Mouse (Mus musculus) left cerebral cortex, adult 11 months (tissue): ENCODE results near the gene Meis1.

Source experiments
- DNase-seq: peaks from one replicate; pipeline ENCODE4 v3.0.0; 2022; ENCODE audit warnings: low spot score

The Meis1 gene

DNA sequence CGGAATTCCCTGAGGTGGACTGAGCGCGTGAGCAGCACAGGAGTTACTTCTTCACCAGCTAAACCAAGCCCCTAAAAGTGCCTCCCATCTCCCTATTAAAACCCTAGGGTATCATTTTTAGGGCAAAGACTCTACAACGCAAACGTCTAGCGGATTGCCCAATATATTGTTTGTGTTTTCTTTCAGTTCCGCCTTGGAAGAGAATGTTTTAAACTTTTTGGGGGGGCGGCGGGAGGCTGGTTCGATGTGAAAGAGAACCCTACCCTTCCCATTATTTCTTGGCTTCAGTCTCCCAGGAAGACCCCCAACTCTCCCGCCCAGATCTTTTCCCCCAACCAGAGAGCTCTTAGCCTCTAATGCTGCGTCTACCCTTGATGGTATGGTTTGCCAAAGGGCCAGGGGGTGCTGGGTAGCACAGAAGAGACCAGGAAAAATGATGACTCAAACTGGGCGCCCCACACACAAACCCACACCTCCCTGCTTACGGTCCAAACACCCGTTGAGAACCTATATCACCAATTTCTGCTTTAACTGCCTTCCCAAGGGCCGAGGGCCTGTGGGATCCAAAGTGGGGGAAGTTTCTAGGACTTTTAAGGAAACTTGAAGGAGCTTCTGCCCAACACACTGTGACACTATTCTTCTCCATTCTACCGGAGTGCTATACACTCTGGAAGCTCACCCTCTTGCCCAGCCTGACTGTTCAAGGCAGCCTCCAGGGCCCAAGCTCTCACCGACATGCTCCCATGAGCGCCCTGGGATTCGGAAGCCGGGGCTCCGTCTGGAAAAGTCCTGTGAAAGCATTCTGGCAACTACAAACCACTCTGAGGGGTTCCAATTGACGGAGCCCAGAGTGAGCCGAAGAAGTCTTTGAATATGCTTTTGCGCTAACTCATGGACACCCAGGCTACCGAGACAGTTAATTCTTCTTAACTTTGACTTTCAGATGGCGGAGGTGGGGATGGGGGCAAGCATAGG lies 142.6 kb downstream of the Meis1 start:
- DNase-seq, result no peak

- no peak for DNase-seq
These were observed 143.5 kb downstream of the Meis1 start for GRCm38 (mm10) chr11:18875001-18875902.

DNA sequence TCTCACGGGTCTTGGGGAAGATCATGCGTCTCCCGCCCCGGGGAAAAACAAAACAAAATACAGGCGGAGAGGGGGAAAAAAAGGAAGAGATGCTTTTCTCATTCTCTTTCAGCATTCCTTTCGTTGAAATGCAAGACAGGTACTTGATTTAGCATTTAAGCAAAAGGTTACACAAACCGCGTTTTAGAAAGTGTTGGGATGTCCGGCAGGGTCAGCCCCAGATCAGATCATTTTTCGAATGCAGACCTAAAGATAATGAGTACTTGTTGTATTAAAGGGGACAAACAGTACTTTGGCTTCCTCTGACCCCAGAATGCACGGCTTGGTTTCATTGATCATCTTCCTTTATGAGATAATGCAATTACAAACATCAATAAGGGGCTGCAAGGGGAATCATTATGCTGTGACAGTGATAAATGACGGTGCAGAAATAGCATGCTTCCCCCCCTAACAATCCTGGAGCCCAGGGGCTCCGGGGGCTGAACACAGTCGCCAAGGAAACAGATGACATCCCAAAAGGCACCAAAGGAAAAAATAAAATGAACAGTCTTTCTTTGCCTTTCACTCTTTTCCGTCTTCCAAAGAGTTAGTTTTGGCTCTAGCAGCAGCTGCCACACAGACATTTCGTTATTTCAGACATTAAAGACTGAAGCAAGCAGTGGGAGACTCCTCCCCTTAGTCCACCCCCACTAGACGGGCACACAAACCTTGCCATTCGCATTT lies 144.3 kb downstream of the Meis1 start:
- no peak for DNase-seq

DNA sequence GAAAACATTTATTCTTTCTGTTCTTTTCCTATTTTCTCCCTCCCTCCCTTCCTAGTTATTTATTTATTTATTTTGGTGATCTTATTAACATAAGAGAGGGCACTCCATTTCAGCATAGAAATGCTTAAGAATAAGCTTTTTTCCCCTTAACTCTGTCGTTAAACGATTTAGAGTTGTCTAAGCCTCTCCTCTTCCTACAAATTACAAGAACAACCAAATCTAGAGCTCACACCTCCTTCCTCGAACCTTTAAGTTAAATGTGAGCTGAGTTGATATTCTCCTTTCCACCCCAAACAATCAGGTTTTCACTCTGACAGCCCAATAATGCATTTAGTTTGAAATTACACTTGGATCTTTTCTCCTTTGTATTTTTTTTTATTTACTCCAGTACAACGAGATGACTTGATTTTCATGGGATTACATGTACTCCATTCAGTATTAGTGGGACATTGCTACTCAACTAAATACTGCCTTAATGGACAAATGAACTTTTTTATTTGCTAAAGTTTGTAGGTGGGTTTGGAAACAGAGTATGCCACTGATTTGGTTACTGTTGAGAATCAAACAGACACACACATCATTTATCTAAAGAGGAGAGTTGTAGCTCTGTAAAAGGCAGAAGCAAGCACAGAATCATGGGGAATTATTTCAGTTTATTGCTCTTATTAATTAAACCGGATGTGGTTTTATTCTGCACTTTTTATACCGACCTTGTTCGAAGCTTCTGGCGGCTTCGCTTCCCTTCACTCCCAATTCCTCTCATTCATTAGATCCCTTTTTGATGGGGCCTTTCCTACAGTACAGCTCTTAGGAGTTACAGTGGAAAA lies 145.1 kb downstream of the Meis1 start:
- no peak for DNase-seq

DNA sequence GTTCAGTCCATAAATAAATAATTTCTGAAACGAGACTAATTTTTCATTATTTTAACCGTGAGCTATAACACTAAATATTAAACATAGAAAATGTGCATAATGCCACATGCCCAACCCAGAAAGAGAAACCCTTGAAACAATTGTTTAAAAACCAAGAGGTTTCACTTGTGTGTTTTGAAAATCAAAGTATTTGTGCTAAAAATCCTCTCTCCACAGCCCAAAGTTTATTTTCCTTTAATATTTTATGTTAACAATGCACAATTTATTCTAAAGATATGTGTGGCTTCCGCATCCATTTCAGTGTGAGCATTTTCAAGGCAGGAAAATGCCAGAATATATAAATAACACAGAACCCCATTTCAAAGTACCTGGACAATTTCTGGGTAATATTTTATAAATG lies 146.0 kb downstream of the Meis1 start:
- DNase-seq, result no peak

GRCm38 (mm10) chr11:18872118-18872751 lies 146.6 kb downstream of the Meis1 start:
- no peak for DNase-seq

DNA sequence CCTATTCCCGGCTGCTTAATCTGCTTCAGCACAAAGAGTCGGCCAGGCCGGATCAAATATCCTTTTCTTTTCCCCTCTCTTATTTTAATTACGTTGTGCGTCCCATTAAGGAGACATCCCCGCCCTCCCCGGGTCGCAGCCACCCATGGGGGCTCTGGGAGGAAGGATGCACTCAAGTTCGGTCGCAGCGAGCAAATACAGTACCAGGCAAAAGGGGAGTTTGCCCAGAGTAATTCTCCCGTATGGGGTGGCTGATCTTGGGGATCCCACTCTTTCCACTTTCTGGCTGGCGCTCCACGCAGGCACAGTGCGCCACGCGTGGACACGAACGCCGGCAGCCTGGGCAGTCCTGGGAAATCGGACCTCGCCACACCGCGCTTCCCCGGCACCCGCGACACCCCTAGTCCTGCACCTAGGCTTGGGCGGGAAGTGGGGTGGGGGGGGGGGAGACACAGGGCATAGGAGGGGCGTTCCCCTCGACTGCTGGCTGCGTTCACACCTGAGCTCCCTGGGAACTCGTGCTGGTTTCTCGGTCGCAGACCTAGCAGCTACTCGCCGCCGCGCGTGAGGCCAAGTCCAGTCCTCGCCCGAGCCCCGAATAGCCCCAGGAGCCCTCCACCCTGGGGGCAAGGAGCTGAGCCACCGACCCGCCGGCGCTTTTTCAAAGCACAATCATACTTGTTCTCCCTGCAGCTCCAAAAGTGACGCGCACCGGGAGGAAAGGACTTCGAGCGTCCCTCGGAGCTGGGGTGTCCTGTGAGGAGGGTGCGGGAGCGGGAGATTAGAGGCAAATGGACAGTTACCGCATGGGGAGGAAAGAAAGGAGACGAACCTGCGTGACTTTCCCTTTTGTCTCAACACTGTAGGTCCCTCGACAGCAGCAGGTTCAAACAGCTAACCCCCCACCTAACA lies 147.4 kb downstream of the Meis1 start:
- no peak for DNase-seq

GRCm38 (mm10) chr11:18870121-18870931 lies 148.5 kb downstream of the Meis1 start:
- DNase-seq, result no peak

- DNase-seq, result no peak
These were observed 149.3 kb downstream of the Meis1 start for GRCm38 (mm10) chr11:18869429-18869969.

DNA sequence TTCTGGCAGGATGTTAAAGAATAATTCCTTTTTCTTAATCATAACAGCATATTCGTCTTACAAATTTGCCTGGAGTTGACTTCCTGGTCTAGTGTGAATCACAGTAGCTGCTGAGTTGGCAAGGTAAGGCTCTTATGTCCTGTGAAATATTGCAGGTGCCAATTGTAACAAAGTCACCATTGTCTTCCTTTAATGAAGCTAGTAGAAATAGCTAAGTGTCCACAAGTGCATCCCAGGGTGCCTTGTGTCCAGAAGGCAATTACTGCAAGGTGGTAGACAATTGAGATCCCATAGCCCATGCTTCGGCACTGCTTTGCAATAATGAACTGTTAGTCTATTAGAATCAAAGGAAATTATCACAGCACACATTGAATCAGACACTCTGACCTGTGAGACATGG lies 151.1 kb downstream of the Meis1 start:
- DNase-seq, result no peak

GRCm38 (mm10) chr11:18866198-18866836 lies 152.5 kb downstream of the Meis1 start:
- no peak for DNase-seq

GRCm38 (mm10) chr11:18850772-18851171 lies 168.0 kb downstream of the Meis1 start:
- no peak for DNase-seq

DNA sequence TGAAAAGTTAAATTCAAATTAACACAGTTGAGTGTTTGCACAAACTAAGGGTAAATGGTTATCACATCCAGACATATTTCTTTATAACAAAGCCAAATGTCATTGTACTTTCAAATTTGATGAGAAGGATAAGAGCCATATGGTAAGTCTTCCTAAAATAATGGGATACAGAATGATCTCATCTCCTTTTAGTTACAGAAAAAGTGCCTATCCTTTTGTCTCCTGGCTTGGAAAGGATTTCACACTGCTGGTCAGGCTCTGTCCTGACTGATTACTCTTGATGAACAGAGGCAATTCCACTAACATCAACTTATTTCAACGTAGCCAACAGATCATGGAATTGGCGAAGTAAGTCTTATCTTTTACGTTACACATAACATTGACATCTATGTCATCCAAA lies 171.1 kb downstream of the Meis1 start:
- DNase-seq, result no peak

- DNase-seq, result no peak
These were observed 172.3 kb downstream of the Meis1 start for GRCm38 (mm10) chr11:18846472-18846871.

GRCm38 (mm10) chr11:18845900-18846299 lies 172.9 kb downstream of the Meis1 start:
- no peak for DNase-seq

- no peak for DNase-seq
These were observed 173.3 kb downstream of the Meis1 start for GRCm38 (mm10) chr11:18845466-18845865.

- DNase-seq, result no peak
These were observed 188.7 kb downstream of the Meis1 start for GRCm38 (mm10) chr11:18830087-18830486.
